Mouse (Mus musculus): ENCODE data around the gene Dnajb13. TPM values are rescaled to one million over a fixed set of nuclear protein-coding genes. Genes with fewer than 3 reads are reported as not detected.

The Dnajb13 gene
- polyA plus RNA-seq, 1 experiment, result 0.63 TPM

DNA sequence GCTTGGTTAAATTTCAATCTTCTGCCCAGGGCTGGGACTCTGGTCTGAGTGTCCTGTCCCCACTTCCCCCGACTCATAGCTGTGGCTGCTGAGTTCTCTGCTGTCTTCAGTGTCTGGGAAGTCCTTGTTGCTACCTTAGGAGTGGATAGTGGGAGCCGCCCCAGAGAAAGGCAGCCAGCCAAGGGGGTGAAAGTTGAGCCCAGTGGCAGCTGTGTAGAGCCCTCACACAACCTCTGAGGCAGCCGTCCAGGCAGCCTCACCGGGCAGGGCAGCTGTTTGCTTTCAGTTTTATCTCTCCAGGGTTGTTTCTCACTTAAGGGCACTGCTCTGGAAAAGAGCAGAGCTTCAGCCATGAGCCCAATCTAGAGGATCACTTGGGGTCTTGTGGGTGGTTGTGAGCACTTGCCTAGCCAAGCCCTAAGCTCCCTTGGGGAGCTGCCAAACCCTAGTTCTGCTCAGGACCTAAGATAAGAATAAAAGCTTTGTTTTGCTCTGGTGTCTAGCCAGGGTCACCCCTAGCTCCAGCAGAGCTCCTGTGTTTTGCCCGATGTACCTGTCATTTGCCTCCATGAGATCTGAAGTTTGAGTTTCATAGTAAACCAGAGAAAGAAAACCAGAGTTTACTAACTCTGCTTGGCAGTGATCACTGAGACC, 49.0 kb downstream of the Dnajb13 start:
- no peak overlapping the region for H3K4me3 ChIP-seq (ENCODE audit: insufficient read depth, low read length)
- peaks cover 33% of the 10 kb centered on the region for H3K4me1 ChIP-seq (ENCODE audit: control insufficient read depth, insufficient read depth, low read length)
- TF ChIP-seq POLR2A (IDR thresholded peaks at IDR 0.05; ENCODE audit: borderline replicate concordance, low read depth, low read length) (no peak), CTCF (IDR thresholded peaks at IDR 0.05; ENCODE audit: low read depth, low read length) (no peak)
- H3K27ac ChIP-seq (ENCODE audit: insufficient read depth, low read depth, low read length), result no peak overlapping the region

GRCm38 (mm10) chr7:100465248-100465647, 49.5 kb downstream of the Dnajb13 start:
- Histone ChIP-seq H3K4me1 (ENCODE audit: control insufficient read depth, insufficient read depth, low read length) (peaks cover 38% of the 10 kb centered on the region), H3K27ac (ENCODE audit: insufficient read depth, low read depth, low read length) (no peak overlapping the region), H3K4me3 (ENCODE audit: insufficient read depth, low read length) (no peak overlapping the region)
- TF ChIP-seq CTCF (IDR thresholded peaks at IDR 0.05; ENCODE audit: low read depth, low read length) (no peak), POLR2A (IDR thresholded peaks at IDR 0.05; ENCODE audit: borderline replicate concordance, low read depth, low read length) (no peak)

GRCm38 (mm10) chr7:100464248-100464647, 50.5 kb downstream of the Dnajb13 start:
- H3K4me3 ChIP-seq (ENCODE audit: insufficient read depth, low read length), result no peak overlapping the region
- no peak overlapping the region for H3K27ac ChIP-seq (ENCODE audit: insufficient read depth, low read depth, low read length)
- no peak for TF ChIP-seq CTCF (IDR thresholded peaks at IDR 0.05; ENCODE audit: low read depth, low read length)
- no peak for TF ChIP-seq POLR2A (IDR thresholded peaks at IDR 0.05; ENCODE audit: borderline replicate concordance, low read depth, low read length)
- H3K4me1 ChIP-seq (ENCODE audit: control insufficient read depth, insufficient read depth, low read length), result peaks cover 39% of the 10 kb centered on the region

GRCm38 (mm10) chr7:100463757-100464156, 51.0 kb downstream of the Dnajb13 start:
- Histone ChIP-seq H3K4me3 (ENCODE audit: insufficient read depth, low read length) (no peak overlapping the region), H3K4me1 (ENCODE audit: control insufficient read depth, insufficient read depth, low read length) (peaks cover 41% of the 10 kb centered on the region), H3K27ac (ENCODE audit: insufficient read depth, low read depth, low read length) (no peak overlapping the region)
- TF ChIP-seq CTCF (IDR thresholded peaks at IDR 0.05; ENCODE audit: low read depth, low read length), result no peak
- TF ChIP-seq POLR2A (IDR thresholded peaks at IDR 0.05; ENCODE audit: borderline replicate concordance, low read depth, low read length), result no peak

GRCm38 (mm10) chr7:100463194-100463593, 51.6 kb downstream of the Dnajb13 start:
- Histone ChIP-seq H3K27ac (ENCODE audit: insufficient read depth, low read depth, low read length) (no peak overlapping the region), H3K4me3 (ENCODE audit: insufficient read depth, low read length) (no peak overlapping the region), H3K4me1 (ENCODE audit: control insufficient read depth, insufficient read depth, low read length) (peaks cover 41% of the 10 kb centered on the region)
- TF ChIP-seq CTCF (IDR thresholded peaks at IDR 0.05; ENCODE audit: low read depth, low read length) (no peak), POLR2A (IDR thresholded peaks at IDR 0.05; ENCODE audit: borderline replicate concordance, low read depth, low read length) (no peak)

DNA sequence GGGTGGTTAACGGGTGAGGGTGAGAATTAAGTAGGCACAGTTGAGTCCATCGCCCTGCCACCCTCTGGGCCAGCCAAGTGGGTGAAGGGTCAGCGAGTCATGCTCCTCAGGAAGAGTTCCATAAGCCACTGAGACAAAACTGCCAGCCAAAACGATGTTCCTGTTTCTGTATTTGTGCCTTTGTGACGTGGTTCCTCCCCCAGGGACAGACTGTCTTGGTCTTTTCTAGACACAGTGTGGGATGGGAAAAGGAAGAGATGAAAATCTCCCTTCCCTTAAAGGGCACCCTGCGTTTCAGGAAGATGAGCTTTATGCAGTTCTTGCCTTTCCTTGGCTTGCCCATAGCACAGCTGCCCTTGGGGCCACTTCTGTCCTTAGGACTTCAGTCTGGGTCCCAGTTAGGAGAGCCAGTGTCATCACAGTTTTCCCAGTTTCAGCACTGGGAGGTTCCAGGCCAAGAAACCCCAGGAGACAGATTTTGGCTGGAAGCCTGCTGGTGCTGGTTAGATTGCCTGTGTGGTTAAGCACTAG, 53.1 kb downstream of the Dnajb13 start:
- H3K4me1 ChIP-seq (ENCODE audit: control insufficient read depth, insufficient read depth, low read length), result peaks cover 41% of the 10 kb centered on the region
- H3K27ac ChIP-seq (ENCODE audit: insufficient read depth, low read depth, low read length), result peak overlapping the region; percentile 72
- TF ChIP-seq CTCF (IDR thresholded peaks at IDR 0.05; ENCODE audit: low read depth, low read length) (no peak), POLR2A (IDR thresholded peaks at IDR 0.05; ENCODE audit: borderline replicate concordance, low read depth, low read length) (no peak)
- H3K4me3 ChIP-seq (ENCODE audit: insufficient read depth, low read length), result no peak overlapping the region

DNA sequence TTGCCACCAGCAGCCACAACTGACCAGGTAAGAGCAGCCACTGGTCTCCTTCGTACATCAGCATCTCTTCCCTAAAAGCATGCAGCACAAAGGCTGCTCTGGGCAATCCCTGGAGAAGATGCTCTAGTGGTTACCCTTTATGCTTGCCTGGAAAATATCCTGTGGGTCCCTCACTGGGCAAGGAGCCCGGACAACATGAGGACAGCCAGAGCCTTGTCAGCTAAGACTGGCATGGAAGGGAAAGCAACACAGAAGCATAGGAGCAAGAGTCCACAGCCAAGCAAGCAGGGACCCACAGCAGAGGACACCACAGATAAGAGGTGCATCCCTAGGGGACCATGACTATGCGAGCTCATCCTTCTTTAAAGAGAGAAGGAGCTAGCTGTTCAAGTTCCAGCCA, 54.9 kb downstream of the Dnajb13 start:
- H3K4me3 ChIP-seq (ENCODE audit: insufficient read depth, low read length), result no peak overlapping the region
- peaks cover 28% of the 10 kb centered on the region for H3K4me1 ChIP-seq (ENCODE audit: control insufficient read depth, insufficient read depth, low read length)
- TF ChIP-seq CTCF (IDR thresholded peaks at IDR 0.05; ENCODE audit: low read depth, low read length) (no peak), POLR2A (IDR thresholded peaks at IDR 0.05; ENCODE audit: borderline replicate concordance, low read depth, low read length) (no peak)
- H3K27ac ChIP-seq (ENCODE audit: insufficient read depth, low read depth, low read length), result no peak overlapping the region

DNA sequence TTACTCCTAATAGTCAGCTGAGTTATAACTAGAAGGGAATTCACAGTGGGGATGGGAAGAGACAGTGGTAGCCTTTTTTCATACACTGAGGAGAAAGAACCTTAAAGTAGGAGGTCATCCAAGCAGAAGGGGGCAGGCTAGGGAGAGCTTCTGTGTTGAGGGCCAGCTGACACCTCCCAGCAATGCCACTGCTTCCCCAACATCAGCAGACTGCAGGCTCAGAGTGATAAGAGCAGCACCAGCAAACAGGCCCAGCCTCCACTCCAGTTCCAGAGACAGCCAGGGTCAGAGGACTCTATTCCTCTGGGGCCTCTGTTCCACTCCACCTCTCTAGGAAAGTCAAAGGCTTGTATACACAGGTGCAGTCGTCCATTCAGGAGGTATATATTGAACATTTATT, 56.6 kb downstream of the Dnajb13 start:
- no peak overlapping the region for H3K27ac ChIP-seq (ENCODE audit: insufficient read depth, low read depth, low read length)
- TF ChIP-seq POLR2A (IDR thresholded peaks at IDR 0.05; ENCODE audit: borderline replicate concordance, low read depth, low read length) (no peak), CTCF (IDR thresholded peaks at IDR 0.05; ENCODE audit: low read depth, low read length) (no peak)
- H3K4me3 ChIP-seq (ENCODE audit: insufficient read depth, low read length), result no peak overlapping the region
- peaks cover 30% of the 10 kb centered on the region for H3K4me1 ChIP-seq (ENCODE audit: control insufficient read depth, insufficient read depth, low read length)

Other genes starting within 250 kb of the Dnajb13 start
- 0.29 TPM in 1 of 2 replicates, not detected in the other for gene P4ha3, start 229.4 kb downstream of the Dnajb13 start, polyA plus RNA-seq (2012; ENCODE audit: insufficient read depth, insufficient read length, missing spikeins)
- 20.9 and 21.6 TPM in 2 replicates for gene C2cd3, start 142.7 kb downstream of the Dnajb13 start, polyA plus RNA-seq (2012; ENCODE audit: insufficient read depth, insufficient read length, missing spikeins)
- gene Ppme1, start 142.7 kb downstream of the Dnajb13 start, polyA plus RNA-seq (2012; ENCODE audit: insufficient read depth, insufficient read length, missing spikeins), result 21.1 and 23.6 TPM in 2 replicates
- not detected in 2 replicates for gene Ucp3, start 42.0 kb downstream of the Dnajb13 start, polyA plus RNA-seq (2012; ENCODE audit: insufficient read depth, insufficient read length, missing spikeins)
- 1,592 and 1,654 TPM in 2 replicates for gene Ucp2, start 21.6 kb downstream of the Dnajb13 start, polyA plus RNA-seq (2012; ENCODE audit: insufficient read depth, insufficient read length, missing spikeins)
- 25.9 and 29.7 TPM in 2 replicates for gene Coa4, start 22.1 kb upstream of the Dnajb13 start, polyA plus RNA-seq (2012; ENCODE audit: insufficient read depth, insufficient read length, missing spikeins)
- gene Rab6a, start 92.5 kb upstream of the Dnajb13 start, polyA plus RNA-seq (2012; ENCODE audit: insufficient read depth, insufficient read length, missing spikeins), result 71.7 and 74.1 TPM in 2 replicates
- gene Mrpl48, start 93.3 kb upstream of the Dnajb13 start, polyA plus RNA-seq (2012; ENCODE audit: insufficient read depth, insufficient read length, missing spikeins), result 59.3 and 60.3 TPM in 2 replicates
- gene Plekhb1, start 147.5 kb upstream of the Dnajb13 start, polyA plus RNA-seq (2012; ENCODE audit: insufficient read depth, insufficient read length, missing spikeins), result not detected in 2 replicates
- gene Fam168a, start 191.7 kb upstream of the Dnajb13 start, polyA plus RNA-seq (2012; ENCODE audit: insufficient read depth, insufficient read length, missing spikeins), result 30.6 and 32.1 TPM in 2 replicates

Measured in bone marrow macrophage, adult 2 months (primary cell).